Mouse (Mus musculus) stomach, embryonic 14.5 days (tissue): ENCODE results near the gene Rere. TPM values are rescaled to one million over a fixed set of nuclear protein-coding genes. Genes with fewer than 3 reads are reported as not detected.

Experiments used
- ATAC-seq: fragments of 200-750 bp; cut with Nextera tagmentation; 2 replicates; pipeline ENCODE4 v1.8.0; 2017; ENCODE audit warnings: low read depth, moderate TSS enrichment; ENCODE audit not compliant: insufficient number of reproducible peaks, insufficient read depth, low FRiP score
- H3K27ac ChIP-seq: fragments of 300-500 bp; sonication (generic); 2 replicates; pipeline ENCODE4 v1.5.1; 2014; ENCODE audit warnings: mild to moderate bottlenecking, low read length, moderate library complexity, mixed read lengths
- H3K27me3 ChIP-seq: fragments of 300-500 bp; sonication (generic); 2 replicates; pipeline ENCODE4 v1.6.1; 2014; ENCODE audit warnings: low read length, control low read depth, mixed read lengths; ENCODE audit not compliant: control insufficient read depth, insufficient read depth
- H3K36me3 ChIP-seq: fragments of 300-500 bp; sonication (generic); 2 replicates; pipeline ENCODE4 v1.6.1; 2014; ENCODE audit warnings: mild to moderate bottlenecking, control low read depth, low read length, moderate library complexity, mixed read lengths; ENCODE audit not compliant: control insufficient read depth, insufficient read depth
- H3K4me1 ChIP-seq: fragments of 300-500 bp; sonication (generic); 2 replicates; pipeline ENCODE4 v1.6.1; 2014; ENCODE audit warnings: low read length, control low read depth, mixed read lengths; ENCODE audit not compliant: control insufficient read depth, insufficient read depth
- H3K4me2 ChIP-seq: fragments of 300-500 bp; sonication (generic); replicated peaks from 2 replicates; pipeline ENCODE4 v1.6.1; 2014; ENCODE audit warnings: low read depth, low read length, control low read depth
- H3K4me3 ChIP-seq: fragments of 300-500 bp; sonication (generic); 2 replicates; pipeline ENCODE4 v1.5.1; 2014; ENCODE audit warnings: low read depth, low read length, control low read depth
- H3K9ac ChIP-seq: fragments of 300-500 bp; sonication (generic); replicated peaks from 2 replicates; pipeline ENCODE4 v1.6.1; 2014; ENCODE audit warnings: low read depth, mild to moderate bottlenecking, control low read depth, low read length, moderate library complexity, mixed read lengths
- H3K9me3 ChIP-seq: fragments of 300-500 bp; sonication (generic); 2 replicates; pipeline ENCODE4 v1.6.1; 2016; ENCODE audit warnings: low read depth, low read length, control low read depth; ENCODE audit not compliant: control insufficient read depth
- WGBS: fragments of 180-500 bp; shearing (Covaris S2); extraction: QIAGEN DNeasy Blood & Tissue Kit; methylation state at CpG from one replicate; pipeline ENCODE4 v1.1.7; 2014; 5-methylcytosine and 5-hydroxymethylcytosine counted together
- polyA plus RNA-seq: library from polyadenylated mRNA; unstranded; fragments of >200 nt; fragmentation: Nextera tagmentation; extraction: Ambion mirVana; gene quantifications from 2 replicates; pipeline ENCODE4 v1.2.1, GENCODE M21; 2014

The Rere gene
- polyA plus RNA-seq = 41.1 and 45.2 TPM in 2 replicates

GRCm38 (mm10) chr4:150281018-150281761, at the start of gene Rere:
Gene Rere, plus strand, starts transcription at chr4:150281646.
- no peaks in the 10 kb centered on the region for H3K27me3 ChIP-seq
- peaks cover 26% of the 10 kb centered on the region for H3K4me1 ChIP-seq
- H3K27ac ChIP-seq = peak within 1 kb of the TSS; percentile 99
- peak; percentile 99 for ATAC-seq
- H3K9me3 ChIP-seq = no peaks in the 10 kb centered on the region
- peak within 1 kb of the TSS; percentile 96 for H3K9ac ChIP-seq
- H3K36me3 ChIP-seq = no peaks in the 10 kb centered on the region
- H3K4me2 ChIP-seq = peak within 1 kb of the TSS; percentile 77
- under 1% methylated on average over 59 of the region's 60 CpGs for WGBS
- peak within 1 kb of the TSS; percentile 98 for H3K4me3 ChIP-seq

- H3K27ac ChIP-seq = peak overlapping the region; percentile 39; the same call in 1 of the 2 replicates
- no peaks in the 10 kb centered on the region for H3K27me3 ChIP-seq
- 30% methylated on average over 8 of the region's 8 CpGs for WGBS
- no peak overlapping the region for H3K9ac ChIP-seq
- H3K4me3 ChIP-seq = no peak overlapping the region
- H3K9me3 ChIP-seq = no peaks in the 10 kb centered on the region
- H3K36me3 ChIP-seq = no peaks in the 10 kb centered on the region
- H3K4me1 ChIP-seq = peaks cover 19% of the 10 kb centered on the region
- no peak for ATAC-seq
- no peak overlapping the region for H3K4me2 ChIP-seq
Observed at GRCm38 (mm10) chr4:150231871-150232270, 49.6 kb upstream of the Rere start.

GRCm38 (mm10) chr4:150234599-150235327, 46.7 kb upstream of the Rere start:
- Histone ChIP-seq H3K27ac (peak overlapping the region; percentile 35; the same call in 1 of the 2 replicates), H3K9me3 (no peaks in the 10 kb centered on the region)
- ATAC-seq = no peak

GRCm38 (mm10) chr4:150235585-150235984, 45.9 kb upstream of the Rere start:
- Histone ChIP-seq H3K4me3 (no peak overlapping the region), H3K4me1 (peaks cover 29% of the 10 kb centered on the region), H3K27ac (peak overlapping the region; percentile 35; the same call in 1 of the 2 replicates), H3K27me3 (no peaks in the 10 kb centered on the region), H3K9me3 (no peaks in the 10 kb centered on the region), H3K9ac (no peak overlapping the region), H3K4me2 (no peak overlapping the region), H3K36me3 (peaks cover 5% of the 10 kb centered on the region)
- WGBS = 83% methylated on average over 4 of the region's 4 CpGs
- no peak for ATAC-seq

More at GRCm38 (mm10) chr4:150234599-150235327, 46.7 kb upstream of the Rere start:
- no peak overlapping the region for H3K9ac ChIP-seq
- WGBS = 38% methylated on average over 8 of the region's 8 CpGs
- no peaks in the 10 kb centered on the region for H3K27me3 ChIP-seq
- H3K36me3 ChIP-seq = no peaks in the 10 kb centered on the region
- H3K4me3 ChIP-seq = no peak overlapping the region
- no peak overlapping the region for H3K4me2 ChIP-seq
- H3K4me1 ChIP-seq = peaks cover 35% of the 10 kb centered on the region

GRCm38 (mm10) chr4:150236031-150236430, 45.4 kb upstream of the Rere start:
- Histone ChIP-seq H3K36me3 (peaks cover 9% of the 10 kb centered on the region), H3K9ac (peak overlapping the region; percentile 85), H3K27ac (peak overlapping the region; percentile 98), H3K9me3 (no peaks in the 10 kb centered on the region), H3K4me3 (peak overlapping the region; percentile 95), H3K27me3 (no peaks in the 10 kb centered on the region), H3K4me2 (peak overlapping the region; percentile 43), H3K4me1 (peaks cover 25% of the 10 kb centered on the region)
- ATAC-seq = no peak
- 78% methylated on average over 8 of the region's 8 CpGs for WGBS

GRCm38 (mm10) chr4:150236521-150237481, 44.6 kb upstream of the Rere start, which contains the start of gene Eno1:
Gene Eno1, plus strand, starts transcription at chr4:150236721.
- peak within 1 kb of the TSS; percentile 94 for H3K4me2 ChIP-seq
- no peaks in the 10 kb centered on the region for H3K9me3 ChIP-seq
- peaks cover 29% of the 10 kb centered on the region for H3K4me1 ChIP-seq
- peak within 1 kb of the TSS; percentile 98 for H3K27ac ChIP-seq
- peaks cover 17% of the 10 kb centered on the region for H3K36me3 ChIP-seq
- H3K9ac ChIP-seq = peak within 1 kb of the TSS; percentile 85
- H3K4me3 ChIP-seq = peak within 1 kb of the TSS; percentile 95
- ATAC-seq = peak; percentile 98
- under 1% methylated on average over 77 of the region's 78 CpGs for WGBS
- no peaks in the 10 kb centered on the region for H3K27me3 ChIP-seq

- Histone ChIP-seq H3K4me3 (peak overlapping the region; percentile 95), H3K9ac (peak overlapping the region; percentile 85), H3K9me3 (no peaks in the 10 kb centered on the region), H3K36me3 (peaks cover 27% of the 10 kb centered on the region), H3K4me1 (peaks cover 23% of the 10 kb centered on the region; the same call in 1 of the 2 replicates), H3K27me3 (no peaks in the 10 kb centered on the region), H3K27ac (peak overlapping the region; percentile 98), H3K4me2 (peak overlapping the region; percentile 94)
- ATAC-seq = no peak
- 1% methylated on average over 21 of the region's 21 CpGs for WGBS
Observed at GRCm38 (mm10) chr4:150237636-150238361, 43.6 kb upstream of the Rere start.
